In the genomic region with DNA sequence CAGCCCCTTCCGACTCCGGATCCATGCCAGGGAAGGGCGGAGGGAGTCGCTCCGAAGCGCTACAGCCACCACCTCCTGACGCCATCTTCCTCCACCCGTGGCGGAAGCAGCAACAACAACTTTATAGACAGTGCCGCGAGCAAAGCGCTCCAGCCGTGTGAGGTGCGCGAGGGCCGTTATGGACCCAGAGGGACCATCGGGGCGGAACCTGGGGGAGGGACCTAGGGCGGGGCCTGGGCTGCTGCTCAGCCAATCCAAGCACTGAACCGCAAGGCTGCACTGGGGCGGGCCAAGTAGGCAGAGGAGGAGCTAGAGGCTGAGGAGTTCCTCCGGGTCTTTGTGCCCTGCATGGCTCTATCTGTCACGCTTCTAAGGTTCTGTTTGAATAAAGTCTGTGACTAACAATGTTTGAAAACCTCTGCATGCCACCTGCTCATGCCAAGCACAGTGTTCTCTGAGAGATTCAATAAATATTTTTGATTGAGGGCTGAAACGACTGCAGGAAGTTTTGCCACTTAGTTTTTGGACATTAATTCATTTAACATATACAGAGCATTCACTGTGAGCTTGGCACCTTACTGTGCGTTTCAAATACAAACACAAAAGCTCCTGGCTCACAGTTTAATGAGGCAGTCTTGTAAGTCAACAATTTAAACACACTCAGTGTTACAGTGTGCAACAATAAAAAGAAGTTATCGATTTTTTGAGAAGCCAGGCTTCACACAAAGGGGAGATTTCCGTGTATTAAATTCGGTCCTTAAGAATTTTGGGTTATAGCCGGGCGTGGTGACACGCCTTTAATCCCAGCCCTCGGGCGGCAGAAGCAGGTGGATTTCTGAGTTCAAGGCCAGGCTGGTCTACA, we compare ENCODE assay signal across 7 mouse cellular contexts. TPM values are rescaled to one million over a fixed set of nuclear protein-coding genes. Genes with fewer than 3 reads are reported as not detected.
DNase-seq lines count a peak whose midpoint lies in the region; ATAC-seq lines count a peak whose summit lies in the region.

No protein-coding gene starts in this region.

- H3K9me3 ChIP-seq in embryonic facial prominence, embryonic 11.5 days (replicated peaks; ENCODE audit: control insufficient read depth, low read length), result no peaks in the 10 kb centered on the region
- no peaks in the 10 kb centered on the region for H3K9me3 ChIP-seq in limb, embryonic 10.5 days (replicated peaks)
- H3K9me3 ChIP-seq in midbrain, embryonic 13.5 days, result no peaks in the 10 kb centered on the region

- 17% methylated on average over 33 of the region's 33 CpGs for WGBS in embryonic facial prominence, embryonic 11.5 days
- 19% methylated on average over 33 of the region's 33 CpGs for WGBS in limb, embryonic 10.5 days
- 10% methylated on average over 33 of the region's 33 CpGs for WGBS in midbrain, embryonic 13.5 days

- peak overlapping the region; percentile 49 for H3K4me3 ChIP-seq in embryonic facial prominence, embryonic 11.5 days (ENCODE audit: low read depth, low read length)
- H3K4me3 ChIP-seq in limb, embryonic 10.5 days, result peak overlapping the region; percentile 86
- peak overlapping the region; percentile 77 for H3K4me3 ChIP-seq in midbrain, embryonic 13.5 days (replicated peaks)

- H3K9ac ChIP-seq in embryonic facial prominence, embryonic 11.5 days (replicated peaks; ENCODE audit: low read length), result peak overlapping the region; percentile 59
- H3K9ac ChIP-seq in midbrain, embryonic 13.5 days (replicated peaks), result peak overlapping the region; percentile 83

- no peaks in the 10 kb centered on the region for H3K36me3 ChIP-seq in embryonic facial prominence, embryonic 11.5 days (replicated peaks; ENCODE audit: control insufficient read depth, insufficient read depth, low read depth, low read length)
- peaks cover 17% of the 10 kb centered on the region for H3K36me3 ChIP-seq in limb, embryonic 10.5 days
- H3K36me3 ChIP-seq in midbrain, embryonic 13.5 days, result no peaks in the 10 kb centered on the region

- H3K4me2 ChIP-seq in embryonic facial prominence, embryonic 11.5 days (ENCODE audit: low read depth, low read length), result peak overlapping the region; percentile 51
- peak overlapping the region; percentile 73 for H3K4me2 ChIP-seq in midbrain, embryonic 13.5 days (replicated peaks)

- no peaks in the 10 kb centered on the region for H3K27me3 ChIP-seq in embryonic facial prominence, embryonic 11.5 days (ENCODE audit: control insufficient read depth, insufficient read depth, low read length)
- H3K27me3 ChIP-seq in limb, embryonic 10.5 days (ENCODE audit: low read depth, poor library complexity, severe bottlenecking), result no peaks in the 10 kb centered on the region
- H3K27me3 ChIP-seq in midbrain, embryonic 13.5 days, result no peaks in the 10 kb centered on the region

- 0 out of 2 replicates have a peak overlapping the region, but pooled peaks have one; percentile 36 for H3K27ac ChIP-seq in embryonic facial prominence, embryonic 11.5 days (replicated peaks; ENCODE audit: low read depth, low read length)
- H3K27ac ChIP-seq in limb, embryonic 10.5 days, result peak overlapping the region; percentile 93
- H3K27ac ChIP-seq in midbrain, embryonic 13.5 days, result peak overlapping the region; percentile 89

- ATAC-seq in embryonic facial prominence, embryonic 11.5 days (replicated peaks; ENCODE audit: insufficient number of reproducible peaks, low FRiP score, low TSS enrichment, low read depth), result peak; percentile 96
- ATAC-seq in granulocyte monocyte progenitor cell, adult 5-6 weeks (replicated peaks; ENCODE audit: poor library complexity, severe bottlenecking), result peak; percentile 87
- ATAC-seq in midbrain, embryonic 13.5 days, result peak; percentile 99

- H3K4me1 ChIP-seq in embryonic facial prominence, embryonic 11.5 days (ENCODE audit: control insufficient read depth, insufficient read depth, low read length), result no peaks in the 10 kb centered on the region
- peaks cover 36% of the 10 kb centered on the region for H3K4me1 ChIP-seq in limb, embryonic 10.5 days
- peaks cover 53% of the 10 kb centered on the region for H3K4me1 ChIP-seq in midbrain, embryonic 13.5 days (replicated peaks)

- peak; percentile 99 for DNase-seq in adrenal gland, postnatal 14 days
- peak; percentile 99 for DNase-seq in embryonic facial prominence, embryonic 11.5 days (ENCODE audit: low spot score)
- peak; percentile 98 for DNase-seq in kidney, adult 11 months
- peak; percentile 98 for DNase-seq in limb, embryonic 10.5 days (ENCODE audit: low spot score)
- peak; percentile 97 for DNase-seq in spleen, adult 12 weeks (ENCODE audit: low spot score)

RNA-seq across cellular contexts. Expression of a gene that starts 1.5 kb away (rescaled TPM):
- total RNA-seq in adrenal gland, postnatal 14 days (2021), result 85.3 and 88.2 TPM in 2 replicates
- 144 and 148 TPM in 2 replicates for polyA plus RNA-seq in embryonic facial prominence, embryonic 11.5 days (2014; fragmentation: Nextera tagmentation; extraction: Ambion mirVana)
- 71.0 and 93.3 TPM in 2 replicates for total RNA-seq in granulocyte monocyte progenitor cell, adult 5-6 weeks (2014; fragmentation: Nextera tagmentation)
- total RNA-seq in granulocyte monocyte progenitor cell, adult 5-6 weeks (2017), result 109 and 124 TPM in 2 replicates
- 122 and 126 TPM in 2 replicates for polyA plus RNA-seq in limb, embryonic 10.5 days (2016; fragmentation: Nextera tagmentation; extraction: Ambion mirVana)
- polyA plus RNA-seq in midbrain, embryonic 13.5 days (2015; fragmentation: Nextera tagmentation; extraction: Ambion mirVana), result 101 and 104 TPM in 2 replicates

RNA-seq across cellular contexts. Expression of a gene that starts 1.5 kb away (rescaled TPM):
- total RNA-seq in adrenal gland, postnatal 14 days (2021), result 80.7 and 86.2 TPM in 2 replicates
- 184 and 206 TPM in 2 replicates for polyA plus RNA-seq in embryonic facial prominence, embryonic 11.5 days (2014; fragmentation: Nextera tagmentation; extraction: Ambion mirVana)
- 237 and 248 TPM in 2 replicates for total RNA-seq in granulocyte monocyte progenitor cell, adult 5-6 weeks (2014; fragmentation: Nextera tagmentation)
- 172 and 204 TPM in 2 replicates for total RNA-seq in granulocyte monocyte progenitor cell, adult 5-6 weeks (2017)
- polyA plus RNA-seq in limb, embryonic 10.5 days (2016; fragmentation: Nextera tagmentation; extraction: Ambion mirVana), result 166 and 171 TPM in 2 replicates
- polyA plus RNA-seq in midbrain, embryonic 13.5 days (2015; fragmentation: Nextera tagmentation; extraction: Ambion mirVana), result 102 and 104 TPM in 2 replicates

RNA-seq across cellular contexts. Expression of a gene that starts 33.1 kb away (rescaled TPM):
- 9.2 and 9.6 TPM in 2 replicates for total RNA-seq in adrenal gland, postnatal 14 days (2021)
- 5.7 and 6.2 TPM in 2 replicates for polyA plus RNA-seq in embryonic facial prominence, embryonic 11.5 days (2014; fragmentation: Nextera tagmentation; extraction: Ambion mirVana)
- total RNA-seq in granulocyte monocyte progenitor cell, adult 5-6 weeks (2014; fragmentation: Nextera tagmentation), result 0.30 and 0.58 TPM in 2 replicates
- 0.31 and 1.9 TPM in 2 replicates for total RNA-seq in granulocyte monocyte progenitor cell, adult 5-6 weeks (2017)
- polyA plus RNA-seq in limb, embryonic 10.5 days (2016; fragmentation: Nextera tagmentation; extraction: Ambion mirVana), result 2.9 and 3.6 TPM in 2 replicates
- 1.4 and 2.4 TPM in 2 replicates for polyA plus RNA-seq in midbrain, embryonic 13.5 days (2015; fragmentation: Nextera tagmentation; extraction: Ambion mirVana)

RNA-seq across cellular contexts. Expression of a gene that starts 55.4 kb away (rescaled TPM):
- 1.2 and 2.3 TPM in 2 replicates for total RNA-seq in adrenal gland, postnatal 14 days (2021)
- 4.1 and 4.7 TPM in 2 replicates for polyA plus RNA-seq in embryonic facial prominence, embryonic 11.5 days (2014; fragmentation: Nextera tagmentation; extraction: Ambion mirVana)
- not detected in 2 replicates for total RNA-seq in granulocyte monocyte progenitor cell, adult 5-6 weeks (2014; fragmentation: Nextera tagmentation)
- total RNA-seq in granulocyte monocyte progenitor cell, adult 5-6 weeks (2017), result 0.93 and 1.2 TPM in 2 replicates
- 1.9 and 2.4 TPM in 2 replicates for polyA plus RNA-seq in limb, embryonic 10.5 days (2016; fragmentation: Nextera tagmentation; extraction: Ambion mirVana)
- polyA plus RNA-seq in midbrain, embryonic 13.5 days (2015; fragmentation: Nextera tagmentation; extraction: Ambion mirVana), result 4.0 and 4.9 TPM in 2 replicates

Comparison
In these comparisons a context has a peak if more than half of its experiments do, and no peak if none do; other contexts are left out.
1. Peak in every context shown above with its lines: DNase-seq, ATAC-seq, H3K4me3 ChIP-seq and H3K27ac ChIP-seq.
2. H3K27ac ChIP-seq: peak in every context shown above with its lines; median percentile 93 in limb, embryonic 10.5 days; 89 in midbrain, embryonic 13.5 days; 36 in embryonic facial prominence, embryonic 11.5 days.